Mouse (Mus musculus): ENCODE data around the gene Zfp329.

DNA sequence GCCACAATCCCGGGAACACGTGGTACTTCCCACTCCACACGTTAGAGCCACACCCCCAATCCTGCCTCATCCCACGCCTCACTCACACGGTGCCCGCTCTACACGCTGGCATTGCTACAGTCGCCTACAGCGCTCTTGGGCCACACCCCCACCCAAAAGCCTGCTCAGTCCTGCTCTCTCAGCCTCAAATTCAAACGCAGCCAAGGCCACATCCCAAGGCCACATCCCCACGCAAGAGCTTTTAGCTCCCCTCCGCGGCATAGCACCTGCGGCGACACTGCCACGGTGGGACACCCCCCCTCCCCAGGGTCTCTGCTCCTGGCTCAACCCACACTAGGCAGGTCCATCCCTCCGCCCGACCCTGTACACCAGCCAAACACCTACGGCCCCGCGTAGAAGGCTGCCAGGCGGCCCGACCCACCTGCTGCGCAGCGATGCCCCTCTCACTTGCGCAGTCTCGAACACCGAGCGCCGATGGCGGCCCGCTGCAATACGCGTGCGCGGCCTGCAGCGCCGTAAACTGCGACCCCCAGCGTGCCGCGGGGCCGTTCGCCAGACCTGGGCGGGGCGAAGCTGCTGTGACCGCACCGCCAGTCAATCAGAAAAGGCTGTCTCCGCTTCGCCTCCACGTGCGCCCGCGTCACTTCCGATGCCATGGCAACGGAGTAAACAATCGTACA is 38.4 kb downstream of the Zfp329 start:
- TF ChIP-seq CTCF (IDR thresholded peaks at IDR 0.05; ENCODE audit: control insufficient read depth, insufficient read depth, insufficient replicate concordance, low read depth, low read length) (no peak), POLR2A (IDR thresholded peaks at IDR 0.05; ENCODE audit: control insufficient read depth, low read depth, low read length) (no peak; the same call in 1 of the 2 replicates)
